8 mouse cellular contexts compared by ENCODE assay signal in genomic region chr3:51276421-51277111, GRCm38 (mm10). TPM values are rescaled to one million over a fixed set of nuclear protein-coding genes. Genes with fewer than 3 reads are reported as not detected.
DNase-seq lines count a peak whose midpoint lies in the region; ATAC-seq and TF ChIP-seq lines count a peak whose summit lies in the region.

No protein-coding gene starts in this region.

- TF ChIP-seq CTCF in ES-Bruce4 (IDR thresholded peaks at IDR 0.05; ENCODE audit: low read depth, low read length): no peak

- H3K4me3 ChIP-seq in ES-Bruce4 (ENCODE audit: low read depth, low read length): peak overlapping the region; percentile 94
- H3K4me3 ChIP-seq in heart, embryonic 15.5 days: peak overlapping the region; percentile 99

- no peaks in the 10 kb centered on the region for H3K27me3 ChIP-seq in ES-Bruce4 (ENCODE audit: control insufficient read depth, insufficient read depth, low read length, poor library complexity, severe bottlenecking)
- no peaks in the 10 kb centered on the region for H3K27me3 ChIP-seq in heart, embryonic 15.5 days

- WGBS in heart, embryonic 15.5 days: 0% methylated on average over 78 of the region's 93 CpGs

- peak; percentile 77 to 94 for DNase-seq in adrenal gland, adult (ENCODE audit: inconsistent age in 2 of 2, low spot score in 1 of 2)
- no peak for DNase-seq in adrenal gland, adult 2 months
- DNase-seq in embryo, embryonic 11.5 days (ENCODE audit: low read depth, low spot score): peak; percentile 16
- peak; percentile 16 for DNase-seq in left cerebral cortex, adult 11 months (ENCODE audit: low spot score)
- peak; percentile 65 for DNase-seq in lung, postnatal 14 days
- peak; percentile 23 to 38 for DNase-seq in right cerebral cortex, postnatal 36 days (ENCODE audit: low spot score in 2 of 2)

- no peaks in the 10 kb centered on the region for H3K4me1 ChIP-seq in ES-Bruce4 (ENCODE audit: control insufficient read depth, insufficient read depth, low read length)
- H3K4me1 ChIP-seq in heart, embryonic 15.5 days (replicated peaks): peaks cover 12% of the 10 kb centered on the region

- peak overlapping the region; percentile 91 for H3K27ac ChIP-seq in ES-Bruce4 (ENCODE audit: insufficient read depth, low read length)
- peak overlapping the region; percentile 100 for H3K27ac ChIP-seq in heart, embryonic 15.5 days

- no peaks in the 10 kb centered on the region for H3K36me3 ChIP-seq in ES-Bruce4 (ENCODE audit: control insufficient read depth, insufficient read depth, low read length, poor library complexity, severe bottlenecking)
- no peaks in the 10 kb centered on the region for H3K36me3 ChIP-seq in heart, embryonic 15.5 days

- peak overlapping the region; percentile 99 for H3K9ac ChIP-seq in ES-Bruce4 (ENCODE audit: low read depth, poor library complexity, severe bottlenecking)
- H3K9ac ChIP-seq in heart, embryonic 15.5 days: peak overlapping the region; percentile 99

- no peak for TF ChIP-seq EP300 in ES-Bruce4 (IDR thresholded peaks at IDR 0.05; ENCODE audit: insufficient read depth, low read depth, low read length)

- H3K4me2 ChIP-seq in heart, embryonic 15.5 days: peak overlapping the region; percentile 82

- peak; percentile 45; the same call in 1 of the 2 replicates for ATAC-seq in heart, embryonic 15.5 days (replicated peaks; ENCODE audit: insufficient number of reproducible peaks, insufficient read depth, low FRiP score, low read depth)

- H3K9me3 ChIP-seq in ES-Bruce4 (replicated peaks; ENCODE audit: control insufficient read depth, insufficient read depth, low read length, poor library complexity, severe bottlenecking): no peaks in the 10 kb centered on the region
- no peaks in the 10 kb centered on the region for H3K9me3 ChIP-seq in heart, embryonic 15.5 days (replicated peaks)

- TF ChIP-seq POLR2A in ES-Bruce4 (IDR thresholded peaks at IDR 0.05; ENCODE audit: insufficient read depth, low read length): no peak

RNA-seq across cellular contexts. Expression of gene Noct, which starts 52.3 kb away (rescaled TPM):
- total RNA-seq in adrenal gland, adult 2 months (2021): 10 to 100 TPM; 37.4 to 45.0 TPM
- polyA plus RNA-seq in adrenal gland, adult 2 months (2012; rRNA removed): 19.5 and 28.5 TPM in 2 replicates
- 33.7 and 35.6 TPM in 2 replicates for polyA plus RNA-seq in ES-Bruce4 (2011; ENCODE audit: insufficient read depth, insufficient read length, low read depth, missing spikeins)
- polyA plus RNA-seq in heart, embryonic 15.5 days (2015; fragmentation: Nextera tagmentation; extraction: Ambion mirVana): 9.7 and 10.3 TPM in 2 replicates
